Mouse (Mus musculus) ES-Bruce4 (cell line): Measurements from ENCODE around the gene Ntrk2. TPM values are rescaled to one million over a fixed set of nuclear protein-coding genes. Genes with fewer than 3 reads are reported as not detected.
A peak's percentile ranks its signal among the peaks of the same experiment; 100 is the strongest.

Experiments
- H3K27ac ChIP-seq: 2 replicates; pipeline ENCODE4 v1.5.1; 2012; ENCODE audit warnings: low read length, inconsistent platforms; ENCODE audit not compliant: insufficient read depth
- H3K27me3 ChIP-seq: 2 replicates; pipeline ENCODE4 v1.6.1; 2012; ENCODE audit warnings: mild to moderate bottlenecking, low read length, inconsistent platforms; ENCODE audit not compliant: control insufficient read depth, poor library complexity, insufficient read depth, severe bottlenecking
- H3K36me3 ChIP-seq: 2 replicates; pipeline ENCODE4 v1.6.1; 2012; ENCODE audit warnings: inconsistent platforms, mild to moderate bottlenecking, low read length, moderate library complexity; ENCODE audit not compliant: control insufficient read depth, poor library complexity, insufficient read depth, severe bottlenecking
- H3K4me1 ChIP-seq: one replicate; pipeline ENCODE4 v1.8.1; 2011; ENCODE audit warnings: low read length; ENCODE audit not compliant: control insufficient read depth, insufficient read depth
- H3K4me3 ChIP-seq: 2 replicates; pipeline ENCODE4 v1.5.1; 2011; ENCODE audit warnings: low read depth, mild to moderate bottlenecking, low read length
- H3K9ac ChIP-seq: 2 replicates; pipeline ENCODE4 v1.6.1; 2012; ENCODE audit warnings: low read depth, mild to moderate bottlenecking, inconsistent platforms; ENCODE audit not compliant: poor library complexity, severe bottlenecking
- H3K9me3 ChIP-seq: replicated peaks from 2 replicates; pipeline ENCODE4 v1.6.1; 2012; ENCODE audit warnings: mild to moderate bottlenecking, low read length, inconsistent platforms; ENCODE audit not compliant: control insufficient read depth, poor library complexity, insufficient read depth, severe bottlenecking
- CTCF ChIP-seq: IDR thresholded peaks from one replicate; pipeline ENCODE4 v1.8.1; 2011; ENCODE audit warnings: low read depth, low read length
- EP300 ChIP-seq: IDR thresholded peaks from 2 replicates; pipeline ENCODE4 v1.6.1; 2011; ENCODE audit warnings: low read depth, low read length; ENCODE audit not compliant: insufficient read depth
- POLR2A ChIP-seq: IDR thresholded peaks from one replicate; pipeline ENCODE4 v1.8.1; 2011; ENCODE audit warnings: low read length; ENCODE audit not compliant: insufficient read depth
- polyA plus RNA-seq: library from polyadenylated mRNA; stranded (reverse); fragments of >200 nt; gene quantifications from 2 replicates; pipeline ENCODE4 v1.2.4, GENCODE M21; 2011; ENCODE audit warnings: low read depth; ENCODE audit not compliant: missing spikeins, insufficient read depth, insufficient read length

The Ntrk2 gene
- polyA plus RNA-seq, 1 experiment: 1.7 TPM

DNA sequence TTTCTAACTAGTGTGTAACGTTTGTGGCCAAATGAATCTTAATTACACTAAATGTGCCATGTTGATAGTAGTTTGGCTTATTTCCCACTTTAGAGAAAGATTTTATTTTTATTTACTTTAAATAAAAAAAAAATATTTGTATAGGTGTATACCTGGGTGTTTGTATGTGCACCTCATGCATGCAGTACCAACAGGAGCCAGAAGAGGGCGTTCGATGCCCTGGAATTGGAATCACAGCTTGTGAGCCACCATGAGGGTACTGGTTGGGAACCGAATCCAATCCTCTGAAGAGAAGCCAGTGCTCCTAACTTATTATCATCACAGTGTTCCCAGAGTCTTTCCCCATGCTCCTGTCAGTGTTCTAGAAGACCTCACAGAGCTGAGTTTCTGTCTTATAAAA lies 42.2 kb downstream of the Ntrk2 start:
- no peak overlapping the region for H3K27ac ChIP-seq
- no peaks in the 10 kb centered on the region for H3K4me1 ChIP-seq
- no peak overlapping the region for H3K9ac ChIP-seq
- TF ChIP-seq POLR2A (no peak), CTCF (peak; percentile 32), EP300 (no peak)
- H3K4me3 ChIP-seq: no peak overlapping the region
- H3K9me3 ChIP-seq: peaks cover 3% of the 10 kb centered on the region
- no peaks in the 10 kb centered on the region for H3K36me3 ChIP-seq
- no peaks in the 10 kb centered on the region for H3K27me3 ChIP-seq

DNA sequence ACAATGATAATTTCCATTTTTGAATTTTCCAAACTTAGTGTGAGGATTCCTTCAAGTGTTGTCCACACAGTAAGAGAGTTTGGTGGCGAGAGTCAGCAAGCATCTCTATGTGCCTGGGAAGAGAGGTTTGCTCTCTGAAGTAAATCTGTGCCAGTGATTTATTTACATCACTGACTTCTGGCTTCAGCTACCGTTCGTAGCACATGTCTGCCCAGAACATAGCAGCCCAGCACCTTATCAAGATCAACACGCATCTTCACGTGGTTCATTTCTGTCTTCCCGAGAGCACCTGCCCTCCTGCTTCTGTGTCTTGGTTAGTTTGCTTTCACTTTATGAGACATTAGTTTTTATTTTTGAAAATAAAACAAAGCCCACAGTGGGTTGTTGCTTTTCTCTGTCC lies 47.3 kb downstream of the Ntrk2 start:
- H3K36me3 ChIP-seq: no peaks in the 10 kb centered on the region
- no peaks in the 10 kb centered on the region for H3K27me3 ChIP-seq
- no peak for TF ChIP-seq EP300
- no peak for TF ChIP-seq CTCF
- no peak for TF ChIP-seq POLR2A
- H3K9me3 ChIP-seq: peaks cover under 1% of the 10 kb centered on the region
- no peak overlapping the region for H3K9ac ChIP-seq
- no peaks in the 10 kb centered on the region for H3K4me1 ChIP-seq
- H3K4me3 ChIP-seq: no peak overlapping the region
- no peak overlapping the region for H3K27ac ChIP-seq

DNA sequence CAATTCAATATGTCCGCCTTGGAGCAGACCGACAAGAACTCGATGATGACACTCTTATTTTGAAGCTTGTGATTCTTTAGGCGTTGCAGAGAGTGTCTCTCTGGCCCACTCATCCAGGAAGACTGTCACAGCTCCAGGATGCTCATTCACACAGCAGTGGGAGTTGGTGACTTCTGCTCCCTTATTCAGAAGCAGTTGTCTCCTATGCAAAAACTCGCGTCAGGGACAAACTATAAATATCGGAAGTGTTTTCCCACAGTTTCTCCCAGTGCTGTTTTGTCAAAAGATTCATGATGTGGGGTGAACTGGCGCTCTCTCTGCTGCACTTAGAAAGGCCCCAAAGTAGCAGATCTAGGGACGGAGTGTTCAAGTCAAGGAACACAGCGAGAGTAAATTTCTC lies 59.9 kb downstream of the Ntrk2 start:
- Histone ChIP-seq H3K27me3 (no peaks in the 10 kb centered on the region), H3K9ac (no peak overlapping the region), H3K9me3 (no peaks in the 10 kb centered on the region), H3K36me3 (no peaks in the 10 kb centered on the region), H3K4me3 (no peak overlapping the region), H3K4me1 (no peaks in the 10 kb centered on the region), H3K27ac (no peak overlapping the region)
- TF ChIP-seq CTCF (no peak), EP300 (no peak), POLR2A (no peak)

DNA sequence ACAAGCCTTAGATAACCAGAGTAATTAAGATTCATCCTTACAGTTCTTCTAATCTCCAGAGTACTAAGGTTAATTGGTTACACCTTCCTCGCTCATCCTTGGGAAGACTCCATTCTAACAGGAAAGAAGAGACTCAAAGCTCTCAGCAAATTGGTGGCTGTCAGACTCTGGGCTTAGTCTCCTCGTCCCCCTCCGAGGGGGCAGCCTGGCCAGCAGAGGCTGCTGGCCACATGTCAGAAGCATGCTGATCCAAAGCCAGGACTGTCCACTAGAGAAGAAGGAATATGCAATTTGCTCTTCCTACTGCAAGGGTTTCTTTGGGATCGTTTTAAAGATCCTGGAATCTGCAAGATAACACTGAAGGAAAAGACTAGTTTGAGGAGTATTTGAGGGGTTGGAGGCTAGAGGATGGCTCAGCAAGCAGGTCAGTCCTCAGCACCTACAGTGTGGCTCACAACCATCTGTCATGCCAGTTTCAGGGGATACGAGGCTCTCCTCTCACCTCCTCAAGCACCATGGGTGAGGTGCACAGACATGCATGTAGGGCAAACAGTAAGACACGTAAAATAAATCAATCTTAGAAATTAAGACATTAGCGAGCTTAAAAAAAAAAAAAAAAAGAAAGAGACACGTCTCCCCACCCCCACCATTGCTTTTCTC lies 60.5 kb downstream of the Ntrk2 start:
- no peak for TF ChIP-seq CTCF
- no peak for TF ChIP-seq EP300
- no peak for TF ChIP-seq POLR2A
- H3K9me3 ChIP-seq: no peaks in the 10 kb centered on the region
- H3K36me3 ChIP-seq: no peaks in the 10 kb centered on the region
- no peaks in the 10 kb centered on the region for H3K27me3 ChIP-seq
- H3K4me3 ChIP-seq: no peak overlapping the region
- H3K4me1 ChIP-seq: no peaks in the 10 kb centered on the region
- no peak overlapping the region for H3K9ac ChIP-seq
- no peak overlapping the region for H3K27ac ChIP-seq

DNA sequence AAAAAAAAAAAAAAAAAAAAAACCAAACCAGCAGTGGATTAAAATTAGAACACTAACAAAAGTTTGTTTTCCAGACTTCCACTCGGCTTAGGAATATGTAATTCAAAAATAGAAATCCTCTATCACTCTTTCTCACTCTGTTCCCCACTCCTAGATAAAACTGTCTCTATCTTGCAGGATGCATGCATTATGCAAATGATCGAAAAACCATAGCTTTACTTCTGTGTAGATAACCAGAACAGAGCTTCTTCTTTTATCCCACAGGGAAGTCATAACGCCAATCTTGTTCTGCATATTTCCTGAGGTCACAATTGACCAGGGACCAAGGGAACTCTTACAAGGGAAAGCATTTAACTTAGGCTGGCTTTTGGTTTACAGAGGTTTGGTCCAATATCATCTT lies 76.1 kb downstream of the Ntrk2 start:
- Histone ChIP-seq H3K36me3 (no peaks in the 10 kb centered on the region), H3K9ac (no peak overlapping the region), H3K4me1 (no peaks in the 10 kb centered on the region), H3K27ac (no peak overlapping the region), H3K9me3 (peaks cover 5% of the 10 kb centered on the region; the same call in 1 of the 2 replicates), H3K27me3 (no peaks in the 10 kb centered on the region), H3K4me3 (no peak overlapping the region)
- TF ChIP-seq POLR2A (no peak), EP300 (no peak), CTCF (no peak)

DNA sequence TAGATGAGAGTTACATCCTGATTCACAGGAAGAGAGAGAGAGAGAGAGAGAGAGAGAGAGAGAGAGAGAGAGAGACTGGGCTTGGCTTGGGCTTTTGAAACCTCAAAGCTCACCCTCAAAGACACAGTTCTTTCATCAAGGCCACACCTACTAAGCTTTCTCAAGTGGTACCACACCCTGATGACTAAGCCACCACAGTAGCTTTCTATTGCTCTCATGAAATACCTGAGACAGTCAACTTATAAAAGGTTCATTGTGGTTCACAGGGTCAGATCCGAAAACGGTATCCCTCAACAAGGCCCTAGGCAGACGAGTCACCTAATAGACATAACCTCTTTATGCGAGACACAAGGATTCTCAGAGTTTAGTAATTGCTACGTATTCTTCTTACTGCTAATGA lies 76.5 kb downstream of the Ntrk2 start:
- H3K4me1 ChIP-seq: no peaks in the 10 kb centered on the region
- no peak overlapping the region for H3K9ac ChIP-seq
- H3K36me3 ChIP-seq: no peaks in the 10 kb centered on the region
- H3K27ac ChIP-seq: no peak overlapping the region
- peaks cover 5% of the 10 kb centered on the region; the same call in 1 of the 2 replicates for H3K9me3 ChIP-seq
- no peak for TF ChIP-seq POLR2A
- no peak for TF ChIP-seq EP300
- no peak for TF ChIP-seq CTCF
- no peak overlapping the region for H3K4me3 ChIP-seq
- H3K27me3 ChIP-seq: no peaks in the 10 kb centered on the region
